Mouse (Mus musculus): ENCODE data around the gene Slc44a2.
"Not testable (repeated sequence)": the region's sequence is repeated elsewhere in the genome, so short reads cannot be mapped to it uniquely, and the experiment has no call there.

Gene Slc44a2

GRCm38 (mm10) chr9:21299014-21299413, 21.5 kb upstream of the Slc44a2 start:
- DNase-seq (ENCODE audit: low read depth, low spot score): peak; percentile 70

- no peak for DNase-seq (ENCODE audit: low read depth, low spot score)
Observed at GRCm38 (mm10) chr9:21305065-21305464, 15.4 kb upstream of the Slc44a2 start.

- peak; percentile 99 for DNase-seq (ENCODE audit: low read depth, low spot score)
Observed at GRCm38 (mm10) chr9:21309150-21309741, 11.3 kb upstream of the Slc44a2 start.

DNA sequence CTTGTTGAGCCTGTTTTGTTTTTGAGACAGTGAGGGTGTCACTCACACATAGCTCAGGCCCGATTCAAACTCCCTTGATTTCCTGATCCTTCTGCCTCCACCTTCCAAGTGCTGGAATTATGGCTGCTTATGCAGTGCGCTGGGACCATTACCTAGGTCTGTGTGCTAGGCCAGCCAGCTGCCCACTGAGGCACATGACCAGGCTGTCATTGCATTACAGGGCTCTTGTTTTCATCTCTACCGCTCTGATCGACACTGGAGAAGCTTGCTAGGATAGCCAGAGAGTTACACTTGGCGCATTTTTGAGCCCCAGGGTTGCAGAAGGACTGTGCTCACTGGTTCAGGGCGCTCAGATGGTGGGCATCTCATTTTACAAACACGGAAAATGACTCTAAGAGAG, 8.8 kb upstream of the Slc44a2 start:
- DNase-seq (ENCODE audit: low read depth, low spot score): no peak

DNA sequence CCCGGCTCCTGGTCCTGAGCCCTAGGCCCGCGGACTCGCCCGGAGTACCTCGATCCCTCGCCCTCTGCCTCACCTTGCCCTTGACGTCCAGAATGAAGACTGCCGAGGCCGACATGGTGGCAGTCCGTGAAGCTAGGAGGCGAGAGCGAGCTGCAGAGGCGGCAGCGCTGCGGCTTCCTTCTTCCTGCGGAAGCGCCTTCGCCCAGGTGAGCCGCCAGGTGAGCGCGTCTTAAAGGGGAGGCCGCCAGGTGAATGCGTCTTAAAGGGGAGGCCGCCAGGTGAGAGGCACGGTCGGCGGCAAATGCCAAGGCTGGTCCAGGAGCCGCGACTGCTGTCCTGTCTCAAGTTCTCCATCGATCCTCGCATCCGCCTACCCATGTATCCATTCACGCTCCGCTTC, 8.4 kb upstream of the Slc44a2 start, which contains the start of gene Ap1m2:
TSS of gene Ap1m2 (minus strand) at position 204 of the 400 bp plus-strand sequence.
- no peak for DNase-seq (ENCODE audit: low read depth, low spot score)

DNA sequence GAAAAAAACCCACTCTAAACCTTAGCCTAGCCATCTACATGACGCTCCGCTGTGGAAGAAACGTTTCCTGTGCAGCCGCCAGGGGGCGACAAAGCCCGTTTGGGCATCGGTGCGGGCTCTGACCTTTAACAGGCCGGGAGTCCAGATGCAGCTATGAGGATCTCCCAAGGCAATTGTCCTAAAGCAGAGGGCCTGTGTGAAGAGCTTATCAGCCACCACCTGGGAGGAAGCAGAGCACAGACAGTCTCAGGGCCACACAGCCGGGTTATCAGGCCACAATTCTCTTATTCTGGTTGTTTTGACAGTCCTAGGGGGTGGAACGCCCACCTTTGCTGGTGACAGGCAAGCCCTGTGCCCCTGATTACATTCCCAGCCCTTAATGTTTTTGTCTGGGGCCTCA, 7.1 kb upstream of the Slc44a2 start:
- DNase-seq (ENCODE audit: low read depth, low spot score): peak; percentile 91

GRCm38 (mm10) chr9:21314367-21315140, 5.9 kb upstream of the Slc44a2 start:
- no peak for DNase-seq (ENCODE audit: low read depth, low spot score)

GRCm38 (mm10) chr9:21315421-21315820, 5.1 kb upstream of the Slc44a2 start:
- DNase-seq (ENCODE audit: low read depth, low spot score): peak; percentile 74

- DNase-seq (ENCODE audit: low read depth, low spot score): no peak
Observed at GRCm38 (mm10) chr9:21316696-21317095, 3.8 kb upstream of the Slc44a2 start.

DNA sequence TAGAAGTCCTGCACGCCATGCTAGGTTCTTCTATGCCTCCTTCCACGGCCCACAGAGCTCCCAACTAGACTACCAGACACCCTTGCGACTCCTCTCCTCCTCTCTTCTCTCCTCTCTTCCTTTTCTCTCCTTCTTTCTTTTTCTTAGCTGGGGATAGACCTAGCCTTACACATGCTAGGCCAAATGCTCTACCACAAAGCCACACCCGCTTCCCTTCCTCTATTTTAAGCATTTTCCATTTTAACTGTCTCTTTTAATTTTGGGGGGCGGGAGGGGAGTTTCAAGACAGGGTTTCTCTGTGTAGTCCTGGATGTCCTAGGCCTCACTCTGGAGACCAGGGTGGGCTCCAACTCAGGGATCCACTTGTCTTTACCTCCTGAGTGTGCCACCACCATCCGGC, 1.7 kb upstream of the Slc44a2 start:
- no peak for DNase-seq (ENCODE audit: low read depth, low spot score)

DNA sequence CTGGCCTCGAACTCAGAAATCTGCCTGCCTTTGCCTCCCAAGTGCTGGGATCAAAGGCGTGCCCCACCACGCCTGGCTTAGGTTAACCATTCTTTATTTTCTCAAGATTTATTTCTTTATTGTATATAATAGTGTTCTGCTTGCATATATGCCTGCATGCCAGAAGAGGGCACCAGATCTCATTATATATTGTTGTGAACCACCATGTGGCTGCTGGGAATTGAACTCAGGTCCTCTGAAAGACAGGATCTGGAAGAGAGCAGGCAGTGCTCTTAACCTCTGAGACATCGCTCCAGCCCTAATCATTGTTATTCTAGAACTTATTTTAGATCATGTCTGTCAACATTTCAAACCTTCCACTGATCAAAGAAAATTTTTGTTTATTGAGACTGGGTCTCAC, 995 bp upstream of the Slc44a2 start:
- peak; percentile 46 for DNase-seq (ENCODE audit: low read depth, low spot score)

DNA sequence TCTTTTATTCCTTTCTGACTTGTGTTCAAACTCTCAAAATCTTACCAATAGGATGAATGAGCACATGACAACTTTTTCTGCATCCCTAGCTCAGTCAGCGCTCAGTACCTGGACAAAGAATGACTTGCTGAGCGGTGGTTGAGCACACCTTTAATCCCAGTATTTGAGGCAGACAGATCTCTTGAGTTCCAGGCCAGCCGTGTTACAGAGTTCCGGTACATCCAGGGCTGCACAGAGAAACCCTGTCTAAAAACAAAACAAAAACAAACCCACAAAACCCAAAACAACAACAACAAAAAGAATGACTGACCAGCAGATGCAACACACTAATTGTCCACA, 249 bp upstream of the Slc44a2 start:
- DNase-seq (ENCODE audit: low read depth, low spot score): no peak

GRCm38 (mm10) chr9:21321513-21321835, 976 bp downstream of the Slc44a2 start:
- peak; percentile 61 for DNase-seq (ENCODE audit: low read depth, low spot score)

- DNase-seq (ENCODE audit: low read depth, low spot score): peak; percentile 52
Observed at GRCm38 (mm10) chr9:21322211-21322916, 1.9 kb downstream of the Slc44a2 start.

DNA sequence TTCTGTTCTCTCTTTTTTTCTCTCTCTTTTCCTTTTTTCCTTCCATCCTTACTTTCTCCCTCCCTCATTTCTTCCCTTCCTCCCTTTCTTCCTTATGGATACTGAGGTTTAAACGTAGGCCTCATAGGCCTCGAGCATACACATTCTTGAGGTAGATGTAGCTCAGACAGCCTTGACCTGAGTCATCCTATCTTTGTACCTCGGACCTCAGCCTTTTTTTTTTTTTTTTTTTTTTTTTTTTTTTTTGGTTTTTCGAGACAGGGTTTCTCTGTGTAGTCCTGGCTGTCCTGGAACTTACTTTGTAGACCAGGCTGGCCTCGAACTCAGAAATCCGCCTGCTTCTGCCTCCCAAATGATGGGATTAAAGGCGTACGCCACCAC, 2.4 kb downstream of the Slc44a2 start:
- DNase-seq (ENCODE audit: low read depth, low spot score): not testable (repeated sequence)

GRCm38 (mm10) chr9:21324269-21324668, 3.8 kb downstream of the Slc44a2 start:
- no peak for DNase-seq (ENCODE audit: low read depth, low spot score)

GRCm38 (mm10) chr9:21327569-21327968, 7.1 kb downstream of the Slc44a2 start:
- no peak for DNase-seq (ENCODE audit: low read depth, low spot score)

GRCm38 (mm10) chr9:21328041-21328440, 7.5 kb downstream of the Slc44a2 start:
- DNase-seq (ENCODE audit: low read depth, low spot score): no peak

- DNase-seq (ENCODE audit: low read depth, low spot score): no peak
Observed at GRCm38 (mm10) chr9:21329041-21329440, 8.5 kb downstream of the Slc44a2 start.

GRCm38 (mm10) chr9:21329699-21330289, 9.3 kb downstream of the Slc44a2 start:
- DNase-seq (ENCODE audit: low read depth, low spot score): no peak

DNA sequence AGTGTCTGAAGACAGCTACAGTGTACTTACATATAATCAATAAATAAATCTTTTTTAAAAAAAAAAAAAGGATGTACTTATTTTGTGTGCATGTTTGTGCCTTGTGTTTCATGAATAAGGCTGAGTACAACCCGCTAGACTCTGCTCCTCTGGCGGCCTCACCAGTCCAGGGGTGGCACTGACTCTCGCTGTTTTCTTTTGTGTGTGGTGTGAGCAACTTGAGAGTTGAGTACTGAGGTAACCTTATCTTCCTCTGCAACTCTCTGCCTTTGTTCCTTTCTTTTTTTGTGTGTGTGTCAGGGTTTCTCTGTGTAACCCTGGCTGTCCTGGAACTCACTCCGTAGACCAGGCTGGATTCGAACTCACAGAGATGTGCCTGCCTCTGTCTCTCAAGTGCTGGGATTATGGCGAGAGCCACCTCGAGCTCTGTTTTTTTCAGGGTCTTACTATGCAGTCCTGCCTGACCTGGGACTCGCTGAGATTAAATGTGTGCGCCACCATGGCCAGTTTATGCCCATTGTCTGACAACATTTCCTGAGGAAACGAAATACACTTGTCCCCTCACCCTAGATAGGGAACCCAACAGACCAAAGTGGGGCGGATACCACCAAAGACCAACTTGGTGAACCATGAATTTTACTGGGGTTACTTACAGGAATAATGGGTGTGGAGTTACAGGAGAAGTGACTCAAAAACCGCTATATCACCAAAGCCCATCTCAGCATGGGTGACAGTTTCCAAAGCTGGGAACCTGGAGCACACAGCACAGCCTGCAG, 11.1 kb downstream of the Slc44a2 start:
- DNase-seq (ENCODE audit: low read depth, low spot score): no peak

Measured in R1 (cell line).